Mouse (Mus musculus) CH12.LX (cell line): ENCODE data around the gene Pgap3. TPM values are rescaled to one million over a fixed set of nuclear protein-coding genes. Genes with fewer than 3 reads are reported as not detected.

Experiments used
- DNase-seq: peaks from one replicate; pipeline ENCODE4 v3.0.0-alpha.2; 2013; ENCODE audit errors: extremely low read depth
- H3K27ac ChIP-seq: 2 replicates; pipeline ENCODE4 v1.5.1; 2012; ENCODE audit warnings: low read depth, mild to moderate bottlenecking, control low read depth, moderate library complexity; ENCODE audit not compliant: insufficient read depth
- H3K27me3 ChIP-seq: replicated peaks from 2 replicates; pipeline ENCODE3; 2012; ENCODE audit warnings: inconsistent platforms
- H3K36me3 ChIP-seq, 2 experiments: replicated peaks in 1 of 2; 2 replicates each; pipeline versions ENCODE3 to v1.6.1; 2012; ENCODE audit warnings: inconsistent platforms in 1 of 2, low read length in 1 of 2, mild to moderate bottlenecking in 1 of 2, mixed read lengths in 1 of 2, moderate library complexity in 1 of 2; ENCODE audit not compliant: control insufficient read depth in 1 of 2, insufficient read depth in 1 of 2
- H3K4me1 ChIP-seq, 2 experiments: 2 replicates each; pipeline ENCODE4 v1.6.1; 2012; ENCODE audit warnings: inconsistent platforms in 1 of 2, moderate library complexity in 1 of 2; ENCODE audit not compliant: insufficient read depth in 2 of 2, control insufficient read depth in 1 of 2
- H3K4me2 ChIP-seq: 2 replicates; pipeline ENCODE4 v1.6.1; 2012; ENCODE audit warnings: low read depth, mild to moderate bottlenecking, control low read depth; ENCODE audit not compliant: poor library complexity, insufficient read depth, severe bottlenecking
- H3K4me3 ChIP-seq, 3 experiments: fragments of 150-350 bp in 1 of 3; sonication (generic) in 1 of 3; replicated peaks in 1 of 3; 2 replicates each; pipeline versions ENCODE3 to v1.5.1; 2011 to 2012; ENCODE audit warnings: low read depth in 2 of 3, low read length in 2 of 3, mild to moderate bottlenecking in 2 of 3, moderate library complexity in 2 of 3, control low read depth in 1 of 3, improper control_type of control experiment in 1 of 3, inconsistent platforms in 1 of 3, mixed read lengths in 1 of 3; ENCODE audit not compliant: poor library complexity in 1 of 3
- H3K79me2 ChIP-seq: replicated peaks from 2 replicates; pipeline ENCODE4 v1.6.1; 2012; ENCODE audit warnings: mild to moderate bottlenecking, moderate library complexity; ENCODE audit not compliant: control insufficient read depth, poor library complexity, insufficient read depth, severe bottlenecking; ENCODE audit errors: extremely low read depth
- H3K9ac ChIP-seq: 2 replicates; pipeline ENCODE4 v1.6.1; 2012; ENCODE audit warnings: low read depth, mild to moderate bottlenecking, control low read depth, moderate library complexity; ENCODE audit not compliant: insufficient read depth
- H3K9me3 ChIP-seq: replicated peaks from 2 replicates; pipeline ENCODE3; 2012; ENCODE audit warnings: low read length, inconsistent platforms, mixed read lengths
- E2F4 ChIP-seq: IDR thresholded peaks from 2 replicates; pipeline ENCODE4 v1.6.1; 2011; ENCODE audit warnings: low read depth, low read length, improper control_type of control experiment; ENCODE audit not compliant: insufficient replicate concordance
- ELF1 ChIP-seq: IDR thresholded peaks from 2 replicates; pipeline ENCODE4 v1.6.1; 2014; ENCODE audit warnings: low read depth, mild to moderate bottlenecking, inconsistent platforms, low read length, improper control_type of control experiment
- EP300 ChIP-seq: IDR thresholded peaks from 2 replicates; pipeline ENCODE4 v1.6.1; 2011; ENCODE audit warnings: low read length, improper control_type of control experiment
- HCFC1 ChIP-seq: IDR thresholded peaks from 2 replicates; pipeline ENCODE4 v1.6.1; 2012; ENCODE audit warnings: low read depth, mild to moderate bottlenecking, inconsistent platforms, low read length, improper control_type of control experiment
- IRF4 ChIP-seq: IDR thresholded peaks from 2 replicates; pipeline ENCODE4 v1.6.1; 2014; ENCODE audit warnings: low read depth, mild to moderate bottlenecking, inconsistent platforms, low read length, improper control_type of control experiment
- KAT2A ChIP-seq: IDR thresholded peaks from 2 replicates; pipeline ENCODE4 v1.6.1; 2012; ENCODE audit warnings: low read length, improper control_type of control experiment, inconsistent platforms; ENCODE audit not compliant: insufficient replicate concordance
- MAFK ChIP-seq: IDR thresholded peaks from 2 replicates; pipeline ENCODE4 v1.6.1; 2011; ENCODE audit warnings: low read length, improper control_type of control experiment; ENCODE audit not compliant: insufficient replicate concordance
- MEF2A ChIP-seq: IDR thresholded peaks from 2 replicates; pipeline ENCODE4 v1.6.1; 2014; ENCODE audit warnings: low read depth, mild to moderate bottlenecking, inconsistent platforms, low read length, improper control_type of control experiment, borderline replicate concordance
- MXI1 ChIP-seq: IDR thresholded peaks from 2 replicates; pipeline ENCODE4 v1.6.1; 2011; ENCODE audit warnings: mild to moderate bottlenecking, low read depth, low read length, improper control_type of control experiment
- MYC ChIP-seq: IDR thresholded peaks from 2 replicates; pipeline ENCODE4 v1.6.1; 2011; ENCODE audit warnings: low read depth, mild to moderate bottlenecking, improper control_type of control experiment, low read length
- NRF1 ChIP-seq: IDR thresholded peaks from 2 replicates; pipeline ENCODE4 v1.6.1; 2014; ENCODE audit warnings: low read depth, mild to moderate bottlenecking, inconsistent platforms, low read length, improper control_type of control experiment, moderate library complexity
- PAX5 ChIP-seq: IDR thresholded peaks from 2 replicates; pipeline ENCODE4 v1.6.1; 2012; ENCODE audit warnings: low read length, inconsistent platforms, mixed read lengths
- POLR2A ChIP-seq: IDR thresholded peaks from 2 replicates; pipeline ENCODE4 v1.6.1; 2011; ENCODE audit warnings: low read depth, mild to moderate bottlenecking, improper control_type of control experiment, low read length
- RAD21 ChIP-seq: IDR thresholded peaks from 2 replicates; pipeline ENCODE4 v1.6.1; 2011; ENCODE audit warnings: low read depth, mild to moderate bottlenecking, low read length, improper control_type of control experiment, moderate library complexity
- RCOR1 ChIP-seq: conservative IDR thresholded peaks from 2 replicates; pipeline ENCODE4 v1.6.1; 2012; ENCODE audit warnings: low read depth, mild to moderate bottlenecking, inconsistent platforms, low read length, improper control_type of control experiment
- SIN3A ChIP-seq: IDR thresholded peaks from 2 replicates; pipeline ENCODE4 v1.6.1; 2012; ENCODE audit warnings: low read length, improper control_type of control experiment, inconsistent platforms
- SMC3 ChIP-seq: IDR thresholded peaks from 2 replicates; pipeline ENCODE4 v1.6.1; 2011; ENCODE audit warnings: low read depth, low read length, improper control_type of control experiment
- UBTF ChIP-seq: IDR thresholded peaks from 2 replicates; pipeline ENCODE4 v1.6.1; 2012; ENCODE audit warnings: low read depth, mild to moderate bottlenecking, inconsistent platforms, low read length, improper control_type of control experiment, moderate library complexity
- dilution Hi-C: fragments of 300-500 bp; cut with MboI; formaldehyde crosslinking; loops from 2 replicates; pipeline ENCODE4 v1.14.3; 2020; ENCODE audit warnings: low sequenced_read_pairs; ENCODE audit not compliant: extremely low pct_unique_long_range_greater_than_20kb, extremely low pct_ligation_motif_present
- in situ Hi-C: fragments of 300-500 bp; cut with MboI; formaldehyde crosslinking; loops from 3 replicates; pipeline ENCODE4 v1.14.3; 2019; ENCODE audit warnings: low sequenced_read_pairs, low pct_ligation_motif_present, low pct_unique_long_range_greater_than_20kb, mixed read lengths
- polyA plus RNA-seq: library from polyadenylated mRNA; unstranded; fragments of >175 nt; gene quantifications from 2 replicates; pipeline ENCODE4 v1.2.1, GENCODE M21; 2012; ENCODE audit warnings: low read depth; ENCODE audit not compliant: insufficient read length
- total RNA-seq, 2 experiments: library from RNA; depleted of rRNA; stranded (reverse); fragments of 300-350 nt in 1 of 2; fragments of >200 nt in 1 of 2; gene quantifications; 2 replicates each; pipeline ENCODE4 v1.2.3; 2012 to 2014

Gene Pgap3
- total and polyA plus RNA-seq, 3 experiments = 3.3 to 6.9 (median 6.5) TPM

DNA sequence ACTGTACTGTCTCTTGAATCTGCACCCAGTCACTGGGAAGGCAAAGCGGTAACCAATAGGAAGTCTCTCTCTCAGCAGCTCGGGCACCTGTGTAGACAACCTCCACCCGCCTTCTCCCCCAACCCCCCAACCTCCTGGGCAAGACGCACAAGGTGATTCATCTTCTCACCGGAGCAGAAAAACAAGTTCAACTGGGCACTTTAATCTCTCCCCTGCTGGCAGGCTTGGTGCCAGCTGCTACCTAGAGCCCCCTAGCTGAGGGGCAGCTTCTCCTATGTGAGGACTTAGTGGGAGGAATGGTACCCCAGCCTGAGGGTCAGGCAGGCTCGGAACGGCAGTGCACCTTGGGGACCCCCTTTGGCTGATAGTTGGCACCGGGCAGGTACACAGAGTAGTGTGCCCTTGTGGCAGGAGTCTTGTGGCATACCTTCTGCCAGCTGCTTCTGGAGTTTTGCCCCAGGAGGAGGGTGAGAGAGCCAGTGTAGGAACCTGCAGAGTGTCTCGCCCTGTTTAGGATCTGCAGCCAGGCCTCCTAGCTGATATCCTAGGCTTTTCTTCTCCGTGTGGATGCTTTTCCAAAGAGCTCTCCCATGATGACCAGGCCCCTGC, 18.8 kb upstream of the Pgap3 start:
- Histone ChIP-seq H3K36me3 (no peaks in the 10 kb centered on the region), H3K4me1 (no peaks in the 10 kb centered on the region; a peak in 2 of 4 replicates), H3K4me2 (no peak overlapping the region), H3K9ac (no peak overlapping the region), H3K27me3 (peaks cover 95% of the 10 kb centered on the region), H3K9me3 (no peaks in the 10 kb centered on the region), H3K4me3 (no peak overlapping the region), H3K79me2 (no peaks in the 10 kb centered on the region), H3K27ac (no peak overlapping the region)
- DNase-seq = no peak
- in situ Hi-C loops = no loop called here
- no peak for TF ChIP-seq E2F4
- no peak for TF ChIP-seq EP300
- TF ChIP-seq RAD21 = no peak
- TF ChIP-seq ELF1 = no peak
- TF ChIP-seq IRF4 = no peak
- no peak for TF ChIP-seq RCOR1
- no peak for TF ChIP-seq MYC
- no peak for TF ChIP-seq UBTF
- no peak for TF ChIP-seq MXI1
- TF ChIP-seq SIN3A = no peak
- no peak for TF ChIP-seq MAFK
- no peak for TF ChIP-seq SMC3
- no peak for TF ChIP-seq MEF2A
- TF ChIP-seq HCFC1 = no peak
- no peak for TF ChIP-seq PAX5
- TF ChIP-seq NRF1 = no peak
- dilution Hi-C loops = no loop called here

DNA sequence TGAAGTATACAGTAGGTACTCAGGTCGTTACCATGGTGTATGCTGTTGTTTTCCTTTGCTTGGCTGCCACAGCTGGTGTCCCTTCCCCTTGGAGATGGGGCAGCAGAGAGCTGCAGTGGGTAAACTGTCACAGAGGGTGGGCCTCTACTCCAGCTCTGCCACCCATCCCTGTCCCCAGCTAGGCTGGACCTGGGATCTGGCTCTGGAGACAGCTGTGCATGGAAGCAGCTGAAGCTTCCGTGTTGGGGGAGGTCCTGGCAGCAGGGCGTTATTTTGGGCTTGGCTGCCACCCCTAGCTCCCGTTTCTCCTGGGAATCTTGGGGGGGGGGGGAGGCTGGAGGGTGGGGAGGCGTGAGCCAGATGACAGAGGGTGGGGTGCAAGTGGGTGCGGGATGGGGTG, 18.0 kb upstream of the Pgap3 start:
- no peaks in the 10 kb centered on the region for H3K79me2 ChIP-seq
- H3K9ac ChIP-seq = no peak overlapping the region
- no peaks in the 10 kb centered on the region; a peak in 2 of 4 replicates for H3K4me1 ChIP-seq
- no peak overlapping the region for H3K4me2 ChIP-seq
- H3K27ac ChIP-seq = no peak overlapping the region
- no peak for DNase-seq
- H3K4me3 ChIP-seq = no peak overlapping the region
- dilution Hi-C loops = no loop called here
- H3K27me3 ChIP-seq = peaks cover 95% of the 10 kb centered on the region
- H3K9me3 ChIP-seq = no peaks in the 10 kb centered on the region
- TF ChIP-seq KAT2A (no peak), POLR2A (no peak)
- in situ Hi-C loops = no loop called here
- no peaks in the 10 kb centered on the region for H3K36me3 ChIP-seq
